Mouse (Mus musculus): Measurements from ENCODE around the gene Syngap1. TPM values are rescaled to one million over a fixed set of nuclear protein-coding genes. Genes with fewer than 3 reads are reported as not detected.

Gene Syngap1
- polyA plus RNA-seq, 1 experiment from 2014 or later: 1.8 TPM

DNA sequence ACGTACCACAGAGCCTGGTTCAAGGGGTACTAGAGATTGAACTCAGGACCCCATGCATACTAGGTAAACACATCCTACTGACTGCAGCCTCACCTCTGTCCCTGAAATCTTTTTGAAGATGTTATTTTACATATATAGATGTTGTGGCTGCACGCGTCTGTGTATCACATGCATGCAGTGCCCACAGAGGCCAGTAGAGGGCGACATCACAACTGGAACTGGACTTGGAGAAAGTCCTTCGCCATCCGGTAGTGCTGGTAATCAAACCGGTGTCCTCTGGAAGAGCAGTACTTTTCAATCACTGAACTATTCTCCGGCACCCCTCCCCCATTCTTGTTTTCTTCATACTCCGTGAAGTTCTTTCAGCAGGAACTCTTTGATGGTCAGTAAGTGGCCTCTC, 63.4 kb downstream of the Syngap1 start:
- Histone ChIP-seq H3K4me2 (no peak overlapping the region), H3K27ac (ENCODE audit: low read depth) (no peak overlapping the region), H3K27me3 (ENCODE audit: insufficient read depth, low read length) (no peaks in the 10 kb centered on the region), H3K9ac (no peak overlapping the region), H3K36me3 (ENCODE audit: insufficient read depth) (no peaks in the 10 kb centered on the region), H3K4me1 (ENCODE audit: insufficient read depth) (no peaks in the 10 kb centered on the region), H3K4me3 (ENCODE audit: low read depth, low read length) (no peak overlapping the region), H3K9me3 (ENCODE audit: low read depth, low read length) (no peaks in the 10 kb centered on the region)
- peak; percentile 82 for DNase-seq
- no peak for ATAC-seq (ENCODE audit: insufficient read depth)
- 38% methylated on average over 9 of the region's 9 CpGs for WGBS
- peak; percentile 87 for TF ChIP-seq CTCF (IDR thresholded peaks at IDR 0.05; ENCODE audit: low read depth)

- WGBS: 27% methylated on average over 19 of the region's 19 CpGs
- Histone ChIP-seq H3K27me3 (ENCODE audit: insufficient read depth, low read length) (no peaks in the 10 kb centered on the region), H3K27ac (ENCODE audit: low read depth) (no peak overlapping the region), H3K36me3 (ENCODE audit: insufficient read depth) (no peaks in the 10 kb centered on the region), H3K9me3 (ENCODE audit: low read depth, low read length) (no peaks in the 10 kb centered on the region), H3K9ac (no peak overlapping the region), H3K4me3 (ENCODE audit: low read depth, low read length) (no peak overlapping the region), H3K4me2 (no peak overlapping the region), H3K4me1 (ENCODE audit: insufficient read depth) (no peaks in the 10 kb centered on the region)
- ATAC-seq (ENCODE audit: insufficient read depth): no peak
- no peak for TF ChIP-seq CTCF (IDR thresholded peaks at IDR 0.05; ENCODE audit: low read depth)
- DNase-seq: peak; percentile 20
Observed at GRCm38 (mm10) chr17:27004903-27005485, 63.9 kb downstream of the Syngap1 start.

DNA sequence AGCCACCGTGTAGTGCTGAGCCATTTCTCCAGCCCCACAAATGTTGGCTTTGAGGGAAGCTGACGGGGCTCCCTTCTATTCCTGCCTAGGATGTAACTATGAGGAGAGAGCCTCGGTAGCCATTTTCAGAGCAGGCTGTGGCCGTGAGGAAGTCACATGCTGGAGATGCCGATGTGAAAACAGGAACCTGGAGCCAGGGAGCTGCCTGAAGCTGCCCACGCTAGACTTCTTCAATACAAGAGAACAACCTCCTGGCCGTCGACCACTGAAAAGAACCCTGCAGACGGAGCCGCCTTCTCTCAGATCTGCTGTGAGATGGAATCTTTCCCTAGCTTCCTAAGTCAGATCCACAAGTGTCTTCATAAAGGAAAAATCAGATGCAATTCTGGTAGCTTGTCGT, 64.6 kb downstream of the Syngap1 start:
- 31% methylated on average over 11 of the region's 11 CpGs for WGBS
- H3K9me3 ChIP-seq (ENCODE audit: low read depth, low read length): no peaks in the 10 kb centered on the region
- no peak overlapping the region for H3K4me2 ChIP-seq
- no peaks in the 10 kb centered on the region for H3K27me3 ChIP-seq (ENCODE audit: insufficient read depth, low read length)
- no peak overlapping the region for H3K4me3 ChIP-seq (ENCODE audit: low read depth, low read length)
- no peak for TF ChIP-seq CTCF (IDR thresholded peaks at IDR 0.05; ENCODE audit: low read depth)
- ATAC-seq (ENCODE audit: insufficient read depth) (no peak), DNase-seq (peak; percentile 24)
- H3K27ac ChIP-seq (ENCODE audit: low read depth): no peak overlapping the region
- no peak overlapping the region for H3K9ac ChIP-seq
- H3K36me3 ChIP-seq (ENCODE audit: insufficient read depth): no peaks in the 10 kb centered on the region
- H3K4me1 ChIP-seq (ENCODE audit: insufficient read depth): no peaks in the 10 kb centered on the region

DNA sequence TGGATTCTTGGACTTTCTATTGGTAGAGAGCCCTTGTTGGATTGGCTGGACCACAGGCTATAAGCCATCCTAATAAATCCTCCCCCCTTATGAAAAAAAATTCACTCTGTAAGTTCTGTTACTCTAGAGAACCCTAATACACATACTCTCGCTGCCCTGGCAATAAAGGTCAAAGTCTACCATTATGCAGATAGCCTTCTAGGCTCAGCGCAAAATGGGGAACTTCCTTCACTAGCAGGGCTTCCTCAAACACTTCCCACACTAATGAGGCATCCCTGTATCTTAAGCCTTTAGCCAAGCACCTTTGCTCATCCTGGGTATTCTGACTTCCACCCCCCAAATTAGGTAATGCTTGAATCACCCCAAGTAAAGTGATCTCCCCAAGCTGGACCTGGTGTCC, 67.2 kb downstream of the Syngap1 start:
- H3K9me3 ChIP-seq (ENCODE audit: low read depth, low read length): no peaks in the 10 kb centered on the region
- no peaks in the 10 kb centered on the region for H3K36me3 ChIP-seq (ENCODE audit: insufficient read depth)
- no peaks in the 10 kb centered on the region for H3K27me3 ChIP-seq (ENCODE audit: insufficient read depth, low read length)
- no peak for ATAC-seq (ENCODE audit: insufficient read depth)
- TF ChIP-seq CTCF (IDR thresholded peaks at IDR 0.05; ENCODE audit: low read depth): no peak
- H3K27ac ChIP-seq (ENCODE audit: low read depth): no peak overlapping the region
- WGBS: 80% methylated on average over 2 of the region's 2 CpGs
- no peak overlapping the region for H3K4me3 ChIP-seq (ENCODE audit: low read depth, low read length)
- H3K4me1 ChIP-seq (ENCODE audit: insufficient read depth): no peaks in the 10 kb centered on the region
- no peak overlapping the region for H3K4me2 ChIP-seq
- H3K9ac ChIP-seq: no peak overlapping the region
- no peak for DNase-seq

- Histone ChIP-seq H3K27me3 (ENCODE audit: insufficient read depth, low read length) (no peaks in the 10 kb centered on the region), H3K9ac (no peak overlapping the region), H3K27ac (ENCODE audit: low read depth) (no peak overlapping the region), H3K9me3 (ENCODE audit: low read depth, low read length) (no peaks in the 10 kb centered on the region), H3K36me3 (ENCODE audit: insufficient read depth) (no peaks in the 10 kb centered on the region), H3K4me2 (no peak overlapping the region), H3K4me1 (ENCODE audit: insufficient read depth) (no peaks in the 10 kb centered on the region), H3K4me3 (ENCODE audit: low read depth, low read length) (no peak overlapping the region)
- DNase-seq: no peak
- no peak for ATAC-seq (ENCODE audit: insufficient read depth)
- 86% methylated on average over 10 of the region's 10 CpGs for WGBS
- TF ChIP-seq CTCF (IDR thresholded peaks at IDR 0.05; ENCODE audit: low read depth): no peak
Observed at GRCm38 (mm10) chr17:27011167-27011566, 70.1 kb downstream of the Syngap1 start.

- H3K4me3 ChIP-seq (ENCODE audit: low read depth, low read length): no peak overlapping the region
- H3K9ac ChIP-seq: no peak overlapping the region
- no peak for ATAC-seq (ENCODE audit: insufficient read depth)
- H3K4me2 ChIP-seq: no peak overlapping the region
- DNase-seq: peak; percentile 23
- no peak; the same call in 1 of the 2 replicates for TF ChIP-seq CTCF (IDR thresholded peaks at IDR 0.05; ENCODE audit: low read depth)
- no peaks in the 10 kb centered on the region for H3K9me3 ChIP-seq (ENCODE audit: low read depth, low read length)
- no peak overlapping the region for H3K27ac ChIP-seq (ENCODE audit: low read depth)
- H3K36me3 ChIP-seq (ENCODE audit: insufficient read depth): no peaks in the 10 kb centered on the region
- H3K27me3 ChIP-seq (ENCODE audit: insufficient read depth, low read length): no peaks in the 10 kb centered on the region
- WGBS: 59% methylated on average over 14 of the region's 14 CpGs
- no peaks in the 10 kb centered on the region for H3K4me1 ChIP-seq (ENCODE audit: insufficient read depth)
Observed at GRCm38 (mm10) chr17:27011998-27012672, 71.1 kb downstream of the Syngap1 start.

DNA sequence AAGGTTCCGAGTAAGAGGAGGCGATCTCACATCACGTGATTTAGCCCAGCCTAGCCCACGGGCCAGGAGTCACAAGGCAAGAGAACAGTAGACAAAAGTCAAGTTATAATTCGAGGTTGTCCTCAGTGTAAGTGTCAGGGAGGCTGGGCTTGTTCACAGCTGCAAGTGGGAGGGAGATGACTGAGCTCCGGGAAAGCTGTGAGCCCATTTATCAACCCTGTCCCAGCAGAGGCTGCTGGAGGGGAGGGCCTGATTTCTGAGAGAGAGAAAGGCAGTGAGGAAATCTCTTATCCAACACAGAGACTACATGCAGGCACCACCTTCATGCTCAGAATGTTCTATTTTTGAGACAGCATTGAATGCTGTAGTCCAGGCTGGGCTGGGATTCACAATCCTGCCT, 71.9 kb downstream of the Syngap1 start:
- ATAC-seq (ENCODE audit: insufficient read depth): no peak

More for the DNA sequence above, 71.9 kb downstream of the Syngap1 start:
- no peak overlapping the region for H3K27ac ChIP-seq (ENCODE audit: low read depth)
- H3K4me3 ChIP-seq (ENCODE audit: low read depth, low read length): no peak overlapping the region
- H3K27me3 ChIP-seq (ENCODE audit: insufficient read depth, low read length): no peaks in the 10 kb centered on the region
- H3K4me1 ChIP-seq (ENCODE audit: insufficient read depth): no peaks in the 10 kb centered on the region
- H3K4me2 ChIP-seq: no peak overlapping the region
- H3K9ac ChIP-seq: no peak overlapping the region
- DNase-seq: peak; percentile 26
- WGBS: 23% methylated on average over 6 of the region's 6 CpGs
- no peaks in the 10 kb centered on the region for H3K36me3 ChIP-seq (ENCODE audit: insufficient read depth)
- TF ChIP-seq CTCF (IDR thresholded peaks at IDR 0.05; ENCODE audit: low read depth): no peak
- H3K9me3 ChIP-seq (ENCODE audit: low read depth, low read length): no peaks in the 10 kb centered on the region
